Mouse (Mus musculus): ENCODE results near the gene Epm2aip1. TPM values are rescaled to one million over a fixed set of nuclear protein-coding genes. Genes with fewer than 3 reads are reported as not detected.
A peak's percentile ranks its signal among the peaks of the same experiment; 100 is the strongest.

Epm2aip1 gene
- total and polyA plus RNA-seq, 3 experiments = 7.7 to 44.2 (median 33.5) TPM

GRCm38 (mm10) chr9:111287956-111288355, 16.2 kb downstream of the Epm2aip1 start:
- no peak for DNase-seq

GRCm38 (mm10) chr9:111289294-111289831, 17.6 kb downstream of the Epm2aip1 start:
- peak; percentile 8 for DNase-seq

GRCm38 (mm10) chr9:111289832-111290339, 18.2 kb downstream of the Epm2aip1 start:
- DNase-seq = peak; percentile 94

GRCm38 (mm10) chr9:111290539-111291100, 18.9 kb downstream of the Epm2aip1 start:
- DNase-seq = no peak

- peak; percentile 32 for DNase-seq
Observed at GRCm38 (mm10) chr9:111293234-111293633, 21.5 kb downstream of the Epm2aip1 start.

GRCm38 (mm10) chr9:111294911-111295310, 23.2 kb downstream of the Epm2aip1 start:
- no peak for DNase-seq

GRCm38 (mm10) chr9:111295323-111295722, 23.6 kb downstream of the Epm2aip1 start:
- no peak for DNase-seq

- DNase-seq = no peak
Observed at GRCm38 (mm10) chr9:111296433-111296832, 24.7 kb downstream of the Epm2aip1 start.

- peak; percentile 81 for DNase-seq
Observed at GRCm38 (mm10) chr9:111298606-111299005, 26.9 kb downstream of the Epm2aip1 start.

GRCm38 (mm10) chr9:111302196-111302831, 30.6 kb downstream of the Epm2aip1 start:
- no peak for DNase-seq

GRCm38 (mm10) chr9:111304036-111304435, 32.3 kb downstream of the Epm2aip1 start:
- peak; percentile 54 for DNase-seq

- peak; percentile 79 for DNase-seq
Observed at GRCm38 (mm10) chr9:111306142-111306541, 34.4 kb downstream of the Epm2aip1 start.

GRCm38 (mm10) chr9:111311031-111311842, 39.5 kb downstream of the Epm2aip1 start, which contains the start of gene Trank1:
Trank1 (plus strand) TSS chr9:111311739.
- peak; percentile 87 for DNase-seq

GRCm38 (mm10) chr9:111311843-111312441, 40.2 kb downstream of the Epm2aip1 start:
- DNase-seq = no peak

- DNase-seq = peak; percentile 59
Observed at GRCm38 (mm10) chr9:111312442-111313141, 40.9 kb downstream of the Epm2aip1 start.

- DNase-seq = peak; percentile 26
Observed at GRCm38 (mm10) chr9:111313299-111313698, 41.6 kb downstream of the Epm2aip1 start.

GRCm38 (mm10) chr9:111313793-111314192, 42.1 kb downstream of the Epm2aip1 start:
- no peak for DNase-seq

GRCm38 (mm10) chr9:111314219-111314618, 42.5 kb downstream of the Epm2aip1 start:
- DNase-seq = peak; percentile 77

- DNase-seq = no peak
Observed at GRCm38 (mm10) chr9:111320912-111321311, 49.2 kb downstream of the Epm2aip1 start.

- peak; percentile 72 for DNase-seq
Observed at GRCm38 (mm10) chr9:111324881-111325280, 53.2 kb downstream of the Epm2aip1 start.

Measured in adrenal gland, adult 2 months (tissue).